Mouse (Mus musculus): ENCODE measurements around the gene Kif17.

The Kif17 gene

GRCm38 (mm10) chr4:138250088-138250960 lies at the start of gene Kif17, which contains the start of gene Sh2d5:
Gene Kif17, plus strand, starts transcription at chr4:138250435.
Gene Sh2d5, plus strand, starts transcription at chr4:138250403.
- peak; percentile 83 to 85 for DNase-seq (ENCODE audit: low spot score in 2 of 2)

- DNase-seq (ENCODE audit: low spot score in 2 of 2): no peak
These were observed 49.5 kb upstream of the Kif17 start for GRCm38 (mm10) chr4:138200769-138201168.

DNA sequence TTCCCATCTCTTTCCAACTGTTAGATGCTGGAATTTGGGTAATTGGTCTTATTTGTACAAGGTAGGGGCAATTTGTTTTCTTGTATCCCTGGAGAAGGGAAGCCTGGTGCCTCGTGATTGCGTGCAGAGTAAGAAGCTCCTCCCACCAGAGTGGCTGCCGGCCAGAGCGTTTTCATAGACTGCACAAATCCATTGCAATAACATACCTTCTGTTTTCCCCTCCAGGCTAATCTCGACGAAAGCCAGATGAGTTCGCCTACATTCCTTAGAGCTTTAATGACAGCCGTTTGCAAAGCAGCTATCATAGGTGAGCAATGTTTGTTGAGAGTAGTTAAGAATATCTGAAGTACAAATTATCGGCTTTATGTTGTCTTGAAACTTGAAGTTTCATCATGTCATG lies 48.5 kb upstream of the Kif17 start:
- DNase-seq (ENCODE audit: low spot score in 2 of 2): no peak

- no peak for DNase-seq (ENCODE audit: low spot score in 2 of 2)
These were observed 40.1 kb upstream of the Kif17 start for GRCm38 (mm10) chr4:138210116-138210515.

DNA sequence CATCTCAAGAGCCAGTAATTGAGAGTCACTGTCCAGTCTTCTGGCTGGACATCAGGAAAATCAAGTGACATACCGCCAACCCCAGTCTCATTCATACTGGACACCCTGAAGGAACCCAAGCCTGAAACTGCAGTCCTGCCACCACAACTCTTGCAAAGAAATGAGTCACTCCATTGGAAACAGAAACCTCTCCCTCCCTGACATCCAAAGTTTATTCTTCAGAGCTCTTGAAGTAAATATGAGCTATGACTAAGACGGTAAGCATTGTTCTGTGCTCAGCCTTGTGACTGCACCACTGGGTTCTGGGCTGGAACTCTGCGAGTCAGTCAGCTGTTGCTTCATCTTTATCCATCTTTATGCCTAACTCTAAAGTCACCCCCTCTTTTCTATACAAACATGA lies 36.4 kb upstream of the Kif17 start:
- DNase-seq (ENCODE audit: low spot score in 2 of 2): no peak

GRCm38 (mm10) chr4:138215671-138216199 lies 34.5 kb upstream of the Kif17 start:
- no peak for DNase-seq (ENCODE audit: low spot score in 2 of 2)

- peak; percentile 75 to 87 for DNase-seq (ENCODE audit: low spot score in 2 of 2)
These were observed 33.9 kb upstream of the Kif17 start, which contains the start of gene Hp1bp3 for GRCm38 (mm10) chr4:138216200-138216890. Gene Hp1bp3, plus strand, starts transcription at chr4:138216296.

GRCm38 (mm10) chr4:138216891-138217392 lies 33.3 kb upstream of the Kif17 start:
- DNase-seq (ENCODE audit: low spot score in 2 of 2): peak; percentile 98 to 99

DNA sequence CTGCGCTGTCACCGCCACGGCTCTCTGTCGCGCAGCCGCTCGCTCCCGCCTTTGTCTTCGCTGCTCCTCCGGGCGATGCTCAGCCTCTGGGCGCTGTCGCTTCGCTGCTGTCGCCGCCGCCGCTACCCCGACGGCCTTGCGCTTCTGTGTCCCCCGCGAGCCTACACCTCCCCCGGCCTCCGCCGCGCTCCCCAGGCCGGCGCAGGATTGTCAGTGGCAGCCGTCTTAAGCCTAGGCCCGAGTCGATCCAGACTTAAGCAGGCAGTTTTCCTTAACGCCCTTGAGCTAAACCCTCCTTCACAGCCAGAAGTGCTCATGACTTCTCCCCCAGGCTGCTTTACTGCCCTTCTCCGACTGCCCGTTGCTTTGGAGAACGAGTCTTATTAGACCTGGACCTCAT lies 32.8 kb upstream of the Kif17 start:
- DNase-seq (ENCODE audit: low spot score in 2 of 2): peak in 1 of 2 experiments; percentile 47

DNA sequence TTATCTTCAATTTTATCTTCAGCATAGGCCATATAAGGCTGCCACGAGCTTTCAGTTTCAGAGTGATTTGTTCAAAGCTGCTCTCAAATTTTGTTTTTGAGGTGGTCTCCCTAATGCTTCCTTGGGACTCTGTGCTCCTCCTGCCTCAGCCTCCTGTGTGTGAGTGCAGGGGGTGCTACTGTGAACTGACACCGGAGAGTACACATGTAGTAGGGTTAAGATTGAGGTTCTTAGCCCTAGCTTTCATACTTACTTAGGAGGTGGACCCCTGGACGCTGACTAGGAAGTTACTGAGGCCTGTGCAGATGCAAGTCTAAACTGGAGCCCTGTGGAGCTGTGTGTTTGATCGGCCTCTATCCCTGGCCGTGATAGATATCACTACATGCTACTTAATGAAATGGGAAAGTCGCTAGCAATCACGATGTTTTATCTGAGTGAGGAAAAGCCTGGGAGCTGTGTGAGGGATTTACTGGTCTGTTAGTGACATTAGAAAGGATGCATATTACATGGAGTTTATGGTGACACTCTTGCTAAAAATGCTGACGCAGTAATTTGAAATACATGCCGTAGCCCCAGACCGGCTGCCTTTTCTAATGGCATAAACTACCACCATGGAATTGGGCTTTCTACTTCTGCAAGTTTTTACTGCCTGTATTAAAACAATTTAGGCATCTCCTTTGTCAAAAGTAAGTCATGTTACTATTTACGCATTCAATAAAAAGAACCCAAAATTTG lies 32.1 kb upstream of the Kif17 start:
- no peak for DNase-seq (ENCODE audit: low spot score in 2 of 2)

DNA sequence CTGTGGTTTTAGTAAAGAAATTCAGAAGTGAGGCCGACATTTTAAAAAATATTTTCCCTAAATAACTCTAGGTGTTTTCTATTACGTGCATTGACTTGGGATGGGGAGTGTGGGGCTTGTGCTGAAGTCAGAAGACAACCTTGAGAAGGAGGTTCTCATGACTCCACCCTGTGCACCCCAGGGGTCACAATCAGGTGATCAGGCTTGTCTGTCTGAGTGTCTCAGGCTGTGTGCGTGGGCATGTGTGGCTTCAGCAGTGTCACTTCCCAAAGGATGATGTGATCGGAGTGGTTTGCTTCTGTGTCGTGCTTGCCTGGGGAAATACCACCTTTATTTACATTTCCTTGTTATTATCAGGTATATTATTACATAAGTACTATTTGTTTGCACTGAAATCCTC lies 30.9 kb upstream of the Kif17 start:
- DNase-seq (ENCODE audit: low spot score in 2 of 2): no peak

- DNase-seq (ENCODE audit: low spot score in 2 of 2): no peak
These were observed 29.5 kb upstream of the Kif17 start for GRCm38 (mm10) chr4:138220761-138221160.

DNA sequence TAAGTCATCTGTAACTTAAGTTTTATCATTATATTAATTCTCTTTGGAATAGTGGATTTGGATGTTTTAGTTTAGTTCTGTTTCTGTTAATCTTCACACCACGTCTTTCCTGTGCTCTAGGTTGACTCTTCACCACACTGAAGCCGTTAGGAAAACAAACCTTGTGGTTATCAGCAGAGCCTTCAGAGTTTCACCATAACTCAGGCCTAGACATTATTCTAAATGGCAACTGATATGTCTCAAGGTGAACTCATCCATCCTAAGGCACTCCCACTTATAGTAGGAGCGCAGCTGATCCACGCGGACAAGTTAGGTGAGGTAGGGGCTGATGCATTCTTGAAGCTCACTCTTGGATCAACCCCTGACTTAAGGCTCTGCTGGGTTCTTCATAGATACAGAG lies 28.8 kb upstream of the Kif17 start:
- DNase-seq (ENCODE audit: low spot score in 2 of 2): no peak

- peak; percentile 20 to 30 for DNase-seq (ENCODE audit: low spot score in 2 of 2)
These were observed 27.8 kb upstream of the Kif17 start for GRCm38 (mm10) chr4:138222396-138222795.

DNA sequence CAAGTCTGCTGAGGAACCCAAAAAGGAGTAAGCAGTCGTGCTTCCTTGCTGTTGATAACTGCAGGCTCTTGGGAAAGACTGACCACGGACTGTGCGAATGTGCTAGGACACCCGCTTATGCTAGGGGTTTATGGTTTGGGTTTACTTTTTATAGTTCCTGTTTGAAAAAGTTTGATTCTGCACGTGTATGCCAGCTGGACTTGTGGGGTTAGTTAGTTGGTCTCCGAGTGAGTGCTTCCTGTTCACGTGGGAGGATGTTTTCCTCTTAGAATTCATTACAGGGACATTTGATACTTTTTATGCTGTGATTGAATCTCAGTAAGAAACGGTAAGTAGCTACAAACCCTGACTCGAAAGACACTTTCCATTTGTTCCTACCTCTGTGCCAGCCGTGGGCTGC lies 26.6 kb upstream of the Kif17 start:
- no peak for DNase-seq (ENCODE audit: low spot score in 2 of 2)

DNA sequence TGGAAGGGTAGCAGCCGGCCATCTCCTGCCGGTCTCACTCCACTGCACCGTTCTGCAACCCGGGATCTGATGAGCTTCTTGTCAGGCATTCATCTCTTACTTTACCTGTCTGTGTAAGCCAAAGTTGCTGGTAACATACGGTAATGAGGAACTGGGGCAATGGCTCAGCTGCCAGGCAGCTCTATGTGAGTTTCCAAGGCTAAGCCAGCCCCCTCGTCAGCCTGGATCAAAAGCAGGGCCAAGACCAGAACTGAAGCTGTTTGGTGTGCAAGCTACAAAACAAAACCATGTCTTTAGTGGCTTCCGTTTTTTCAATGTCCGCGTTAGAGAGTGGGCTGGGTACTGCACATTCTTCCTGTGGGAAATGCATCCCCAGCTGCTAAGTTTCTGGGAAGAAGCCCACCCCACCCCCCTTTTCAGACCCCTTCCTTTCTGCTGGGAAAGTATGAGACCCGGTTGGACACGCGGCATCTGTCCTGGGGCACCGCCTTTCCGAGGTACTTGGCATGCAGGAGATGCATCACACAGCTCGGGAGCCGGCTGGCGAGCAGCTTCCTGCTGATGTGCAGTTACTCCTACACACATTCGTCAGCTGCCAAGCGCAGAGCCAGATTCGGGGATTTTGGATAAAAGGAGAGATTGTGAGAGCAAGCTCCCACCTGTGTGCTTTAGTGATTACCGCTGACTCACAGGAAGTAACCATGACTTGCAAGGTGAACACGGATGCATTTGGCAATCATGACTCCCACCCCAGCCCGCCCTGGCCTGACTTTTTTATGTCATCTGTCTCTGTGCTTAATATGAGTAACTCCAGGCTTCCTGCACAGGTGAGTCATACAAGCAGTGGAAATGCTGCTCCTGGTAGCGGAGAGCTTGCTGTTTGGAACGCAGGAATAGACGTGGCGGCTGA lies 3.2 kb upstream of the Kif17 start:
- no peak for DNase-seq (ENCODE audit: low spot score in 2 of 2)

DNA sequence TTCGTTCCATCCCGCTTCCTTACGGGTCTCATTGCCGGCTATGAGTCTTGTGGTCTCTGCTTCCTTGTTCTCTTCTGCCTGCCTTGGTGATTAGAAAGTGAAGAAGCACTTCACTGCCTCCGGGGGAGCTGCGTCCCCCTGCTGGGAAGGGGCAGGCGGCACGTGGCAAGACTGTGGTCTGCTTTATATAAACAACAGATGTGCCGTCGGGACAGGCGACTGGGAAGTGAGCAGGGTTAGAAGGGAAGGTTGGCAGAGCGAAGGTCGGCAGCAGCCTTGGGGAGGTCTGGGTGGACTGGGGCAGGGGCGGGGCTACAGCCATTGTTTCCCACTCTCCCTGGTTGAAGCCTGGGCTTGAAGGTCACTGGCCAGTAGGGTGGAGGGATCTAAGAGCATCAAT lies 1.6 kb downstream of the Kif17 start:
- peak in 1 of 2 experiments; percentile 20 for DNase-seq (ENCODE audit: low spot score in 2 of 2)

DNA sequence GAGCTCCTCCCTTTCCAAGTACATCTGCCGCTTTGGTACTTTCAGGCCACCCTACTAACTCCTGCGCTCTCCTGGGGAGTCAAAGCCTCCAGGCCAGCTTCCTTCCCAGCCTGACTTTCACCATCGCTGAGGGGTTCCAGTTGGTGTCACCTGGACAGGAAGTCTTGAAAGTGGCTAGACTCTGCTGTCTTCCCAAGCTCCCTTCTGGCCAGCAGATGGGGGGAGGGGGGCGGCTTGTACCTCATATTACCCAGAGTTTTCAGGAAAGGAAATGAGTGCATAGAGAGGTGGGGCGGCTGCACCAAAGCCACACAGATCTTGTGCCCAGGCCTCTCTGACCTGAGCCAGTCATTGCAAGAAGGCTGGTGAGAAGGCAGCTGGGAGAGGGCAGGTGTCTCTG lies 2.0 kb downstream of the Kif17 start:
- no peak for DNase-seq (ENCODE audit: low spot score in 2 of 2)

DNA sequence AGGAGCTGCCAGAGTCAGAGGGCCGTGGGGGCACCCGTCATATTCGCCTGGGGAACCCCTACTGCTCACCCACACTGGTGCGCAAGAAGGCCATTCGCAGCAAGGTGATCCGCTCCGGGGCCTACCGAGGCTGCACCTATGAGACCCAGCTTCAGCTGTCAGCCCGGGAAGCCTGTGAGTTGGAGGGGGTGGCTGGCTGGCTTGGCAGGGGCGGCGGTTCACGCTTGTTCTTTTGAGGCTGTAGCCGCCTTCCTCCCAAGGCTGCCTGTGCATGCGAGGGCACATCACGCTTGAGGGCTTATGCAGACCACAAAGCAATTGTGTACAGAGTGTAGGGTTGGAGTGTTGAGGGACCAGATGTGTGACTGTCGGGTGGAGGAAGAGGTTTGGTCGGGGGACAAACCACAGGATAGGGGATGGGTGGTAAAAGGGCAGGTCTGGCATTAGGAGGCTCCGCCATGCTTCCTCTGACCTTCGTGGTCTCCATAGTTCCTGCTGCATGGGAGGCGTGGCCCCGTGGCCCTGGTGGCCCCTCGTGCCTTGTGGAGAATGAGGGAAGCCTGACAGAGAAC lies 7.0 kb downstream of the Kif17 start:
- peak in 1 of 2 experiments; percentile 26 for DNase-seq (ENCODE audit: low spot score in 2 of 2)

GRCm38 (mm10) chr4:138258663-138259062 lies 8.4 kb downstream of the Kif17 start:
- DNase-seq (ENCODE audit: low spot score in 2 of 2): no peak

All from thymus, postnatal 10 days (tissue).